Mouse (Mus musculus): ENCODE results near the gene Cfl2. TPM values are rescaled to one million over a fixed set of nuclear protein-coding genes. Genes with fewer than 3 reads are reported as not detected.
"Not testable (repeated sequence)": the region's sequence is repeated elsewhere in the genome, so short reads cannot be mapped to it uniquely, and the experiment has no call there.

The Cfl2 gene
- polyA plus RNA-seq, 1 experiment from 2014 or later: 298 TPM

DNA sequence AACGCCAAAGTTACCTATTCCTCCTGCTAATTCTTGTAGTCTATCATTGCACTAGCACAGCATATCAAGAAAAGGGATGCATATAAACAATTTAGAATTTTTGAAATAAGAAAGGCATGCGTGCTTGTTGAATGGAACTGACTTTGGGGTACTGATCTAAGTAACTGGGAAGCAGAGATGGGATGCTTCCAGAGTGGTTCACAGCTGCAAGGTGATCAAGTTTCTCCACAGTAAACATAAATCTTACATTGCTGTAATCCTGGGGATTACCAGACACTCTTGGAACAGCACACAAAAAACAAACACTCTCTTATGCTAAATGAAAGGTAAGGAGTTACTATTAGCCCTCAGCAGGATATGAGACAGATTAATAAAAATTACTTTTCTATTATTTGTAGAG, 12.1 kb downstream of the Cfl2 start:
- WGBS: 92% methylated on average over 2 of the region's 2 CpGs
- Histone ChIP-seq H3K9me3 (no peaks in the 10 kb centered on the region), H3K27me3 (no peaks in the 10 kb centered on the region), H3K36me3 (0 out of 2 replicates have a peak, but pooled peaks cover 5% of the 10 kb centered on the region), H3K4me3 (no peak overlapping the region), H3K27ac (replicated peaks) (no peak overlapping the region), H3K9ac (no peak overlapping the region), H3K4me2 (no peak overlapping the region), H3K4me1 (replicated peaks) (no peaks in the 10 kb centered on the region)
- no peak for ATAC-seq (ENCODE audit: low FRiP score, low read depth)

DNA sequence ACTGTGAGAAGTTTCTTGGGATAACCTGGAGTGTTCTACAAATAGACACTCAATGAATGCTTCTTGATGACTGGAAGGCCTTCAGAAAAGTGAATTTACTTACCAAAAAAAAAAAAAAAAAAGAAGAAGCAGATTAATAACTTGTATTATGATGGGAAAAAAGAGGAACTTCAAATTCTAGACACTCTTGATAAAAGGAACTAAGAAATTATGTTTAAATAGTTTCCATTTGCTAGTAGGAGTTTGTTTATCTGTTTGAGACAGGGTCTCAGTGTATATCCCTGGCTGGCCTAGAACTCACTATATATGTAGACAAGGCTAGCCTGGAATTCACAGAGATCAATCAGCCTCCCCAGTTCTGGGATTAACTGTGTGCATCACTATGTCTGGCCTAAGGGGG, 18.3 kb downstream of the Cfl2 start:
- H3K9me3 ChIP-seq: no peaks in the 10 kb centered on the region
- no peak overlapping the region for H3K27ac ChIP-seq (replicated peaks)
- H3K36me3 ChIP-seq: no peaks in the 10 kb centered on the region
- no peak for ATAC-seq (ENCODE audit: low FRiP score, low read depth)
- no peaks in the 10 kb centered on the region for H3K4me1 ChIP-seq (replicated peaks)
- no peak overlapping the region for H3K4me2 ChIP-seq
- H3K9ac ChIP-seq: no peak overlapping the region
- H3K4me3 ChIP-seq: no peak overlapping the region
- no peaks in the 10 kb centered on the region for H3K27me3 ChIP-seq

DNA sequence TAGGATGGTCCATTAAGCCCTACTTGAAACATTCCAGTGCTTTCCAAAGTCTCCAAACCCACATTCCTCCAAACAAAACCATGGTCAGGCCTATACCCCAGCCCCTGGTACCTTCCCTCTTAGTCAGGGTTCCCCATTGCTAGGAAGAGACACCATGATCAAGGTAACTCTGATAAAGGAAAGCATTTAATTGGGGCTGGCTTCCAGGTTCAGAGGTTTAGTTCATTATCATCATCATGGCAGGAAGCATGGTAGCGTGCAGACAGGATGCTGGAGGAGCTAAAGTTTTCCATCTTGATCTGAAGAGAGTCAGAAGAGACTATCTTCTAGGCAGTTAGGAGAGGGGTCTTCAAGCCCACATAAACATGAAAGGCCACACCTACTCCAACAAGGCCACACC, 21.1 kb downstream of the Cfl2 start:
- Histone ChIP-seq H3K4me1 (replicated peaks) (no peaks in the 10 kb centered on the region), H3K4me3 (no peak overlapping the region), H3K4me2 (no peak overlapping the region), H3K27ac (replicated peaks) (no peak overlapping the region), H3K27me3 (no peaks in the 10 kb centered on the region), H3K9me3 (no peaks in the 10 kb centered on the region), H3K9ac (no peak overlapping the region), H3K36me3 (no peaks in the 10 kb centered on the region)
- no peak for ATAC-seq (ENCODE audit: low FRiP score, low read depth)
- 100% methylated on average over 1 of the region's 1 CpGs for WGBS

DNA sequence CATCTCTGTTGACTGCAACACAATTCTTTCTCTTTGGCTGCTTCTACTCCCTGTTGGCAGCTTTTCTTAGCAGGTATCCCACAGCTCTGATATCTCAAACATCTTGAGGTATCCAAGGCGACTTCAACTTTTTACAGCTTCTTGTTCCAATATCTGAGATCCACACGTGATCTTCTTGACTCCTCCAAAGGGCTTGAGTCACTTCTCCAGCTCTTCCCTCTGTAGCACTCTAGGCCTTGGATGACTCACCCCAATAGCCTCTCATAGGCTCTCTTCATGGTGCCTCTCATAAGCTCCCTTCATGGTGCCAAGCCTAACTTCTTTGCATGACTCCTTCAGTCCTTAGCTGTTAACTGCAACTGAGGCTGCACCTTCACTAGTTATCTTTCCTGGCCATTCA, 22.9 kb downstream of the Cfl2 start:
- no peak overlapping the region for H3K4me3 ChIP-seq
- H3K4me2 ChIP-seq: no peak overlapping the region
- H3K4me1 ChIP-seq (replicated peaks): peaks cover 5% of the 10 kb centered on the region; the same call in 1 of the 2 replicates
- H3K27ac ChIP-seq (replicated peaks): no peak overlapping the region
- ATAC-seq (ENCODE audit: low FRiP score, low read depth): no peak
- H3K9ac ChIP-seq: no peak overlapping the region
- 89% methylated on average over 2 of the region's 2 CpGs for WGBS
- no peaks in the 10 kb centered on the region for H3K9me3 ChIP-seq
- no peaks in the 10 kb centered on the region for H3K27me3 ChIP-seq
- no peaks in the 10 kb centered on the region for H3K36me3 ChIP-seq

DNA sequence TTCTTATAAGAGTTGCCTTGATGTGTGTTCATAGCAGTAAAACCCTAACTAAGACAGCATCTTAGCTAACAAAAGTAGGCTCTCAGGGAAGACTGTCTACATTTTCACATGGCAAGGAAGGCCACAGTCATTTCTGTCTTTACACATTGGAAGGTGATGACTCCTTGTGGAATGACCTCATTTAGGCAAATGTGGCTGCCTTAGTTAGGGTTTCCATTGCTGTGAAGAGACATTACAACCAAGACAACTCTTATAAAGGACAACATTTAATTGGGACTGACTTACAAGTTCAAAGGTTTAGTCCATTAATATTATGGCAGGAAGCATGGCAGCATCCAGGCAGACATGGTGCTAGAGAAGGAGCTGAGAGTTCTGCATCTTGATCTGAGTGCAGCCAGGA, 23.7 kb downstream of the Cfl2 start:
- no peak overlapping the region for H3K27ac ChIP-seq (replicated peaks)
- peaks cover 7% of the 10 kb centered on the region; the same call in 1 of the 2 replicates for H3K4me1 ChIP-seq (replicated peaks)
- H3K4me2 ChIP-seq: no peak overlapping the region
- no peak overlapping the region for H3K9ac ChIP-seq
- H3K36me3 ChIP-seq: no peaks in the 10 kb centered on the region
- no peaks in the 10 kb centered on the region for H3K9me3 ChIP-seq
- H3K27me3 ChIP-seq: no peaks in the 10 kb centered on the region
- H3K4me3 ChIP-seq: no peak overlapping the region
- ATAC-seq (ENCODE audit: low FRiP score, low read depth): no peak

DNA sequence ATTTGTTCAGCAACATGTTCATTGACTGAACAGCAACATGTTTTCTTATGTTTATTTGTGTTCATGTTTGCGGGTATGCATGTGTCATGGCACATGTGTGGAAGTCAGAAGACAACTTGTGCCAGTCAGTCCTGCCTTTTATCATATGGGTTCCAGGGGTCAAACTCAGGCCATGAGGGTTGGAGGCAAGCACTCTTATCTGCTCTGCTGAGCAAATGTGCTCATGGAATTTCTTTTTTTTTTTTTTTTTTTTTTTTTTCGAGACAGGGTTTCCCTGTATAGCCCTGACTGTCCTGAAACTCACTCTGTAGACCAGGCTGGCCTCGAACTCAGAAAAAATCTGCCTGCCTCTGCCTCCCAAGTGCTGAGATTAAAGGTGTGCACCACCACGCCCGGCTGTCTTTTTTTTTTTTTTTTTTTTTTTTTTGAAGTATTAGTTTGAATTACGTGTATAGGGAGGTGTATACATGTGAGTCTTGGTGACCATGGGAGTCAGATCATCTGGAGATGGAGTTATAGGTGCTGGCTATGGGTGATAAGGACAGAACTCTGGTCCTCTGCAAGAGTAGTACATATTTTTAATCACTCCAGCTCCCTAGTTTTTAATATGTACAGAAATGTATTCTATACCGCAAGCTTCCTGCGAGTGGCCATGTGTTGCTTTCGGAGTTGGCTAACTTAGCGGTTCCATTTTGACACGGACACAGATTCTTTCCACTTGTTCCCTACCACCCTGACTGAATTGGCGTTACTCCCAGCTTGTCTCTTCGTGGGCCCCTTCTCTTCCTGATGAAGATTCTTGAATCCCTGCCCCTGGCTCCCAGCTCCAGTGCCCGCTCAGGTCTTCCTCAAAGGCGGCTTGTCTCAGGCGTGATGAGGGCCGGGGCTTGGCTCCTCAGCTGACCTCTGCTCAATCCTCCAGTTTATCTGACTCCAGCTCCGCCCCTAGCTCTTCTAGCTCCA, 26.8 kb downstream of the Cfl2 start:
- Histone ChIP-seq H3K4me2 (no peak overlapping the region; the same call in 1 of the 2 replicates), H3K4me1 (replicated peaks) (peaks cover 7% of the 10 kb centered on the region; the same call in 1 of the 2 replicates), H3K9me3 (no peaks in the 10 kb centered on the region), H3K27ac (replicated peaks) (no peak overlapping the region), H3K27me3 (no peaks in the 10 kb centered on the region), H3K9ac (no peak overlapping the region), H3K4me3 (no peak overlapping the region), H3K36me3 (no peaks in the 10 kb centered on the region)
- no peak for ATAC-seq (ENCODE audit: low FRiP score, low read depth)
- WGBS: 78% methylated on average over 17 of the region's 18 CpGs

DNA sequence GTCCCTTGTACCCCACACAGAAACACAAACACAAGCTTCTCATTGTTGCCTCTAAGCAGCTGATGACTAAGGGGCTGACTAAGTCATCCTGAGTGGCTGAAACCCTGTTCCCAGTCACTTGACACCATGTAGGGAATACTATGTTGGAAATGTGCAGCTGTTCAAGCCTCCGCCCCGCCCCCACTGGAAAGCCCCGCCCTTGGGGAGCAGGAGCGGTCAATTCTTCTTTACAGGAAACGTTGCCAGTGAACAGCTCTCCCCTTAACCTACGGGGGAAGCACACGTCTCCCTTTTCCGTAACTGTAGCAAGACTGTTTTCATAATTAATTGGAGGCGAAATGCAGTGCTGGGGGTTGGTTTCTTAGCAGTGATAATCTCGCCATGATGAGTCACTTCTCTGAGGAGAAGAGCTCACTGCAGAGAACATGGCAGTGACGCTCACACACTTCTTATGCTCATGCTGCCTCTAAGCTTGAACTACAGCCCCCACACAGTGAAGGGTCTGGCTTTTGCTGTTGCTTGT, 27.7 kb downstream of the Cfl2 start:
- Histone ChIP-seq H3K9ac (peak overlapping the region; percentile 27), H3K9me3 (no peaks in the 10 kb centered on the region), H3K4me2 (peak overlapping the region; percentile 48), H3K4me1 (replicated peaks) (peaks cover 7% of the 10 kb centered on the region; the same call in 1 of the 2 replicates), H3K27ac (replicated peaks) (peak overlapping the region; percentile 55), H3K27me3 (no peaks in the 10 kb centered on the region), H3K4me3 (peak overlapping the region; percentile 34), H3K36me3 (no peaks in the 10 kb centered on the region)
- ATAC-seq (ENCODE audit: low FRiP score, low read depth): peak; percentile 82
- WGBS: 14% methylated on average over 11 of the region's 11 CpGs

DNA sequence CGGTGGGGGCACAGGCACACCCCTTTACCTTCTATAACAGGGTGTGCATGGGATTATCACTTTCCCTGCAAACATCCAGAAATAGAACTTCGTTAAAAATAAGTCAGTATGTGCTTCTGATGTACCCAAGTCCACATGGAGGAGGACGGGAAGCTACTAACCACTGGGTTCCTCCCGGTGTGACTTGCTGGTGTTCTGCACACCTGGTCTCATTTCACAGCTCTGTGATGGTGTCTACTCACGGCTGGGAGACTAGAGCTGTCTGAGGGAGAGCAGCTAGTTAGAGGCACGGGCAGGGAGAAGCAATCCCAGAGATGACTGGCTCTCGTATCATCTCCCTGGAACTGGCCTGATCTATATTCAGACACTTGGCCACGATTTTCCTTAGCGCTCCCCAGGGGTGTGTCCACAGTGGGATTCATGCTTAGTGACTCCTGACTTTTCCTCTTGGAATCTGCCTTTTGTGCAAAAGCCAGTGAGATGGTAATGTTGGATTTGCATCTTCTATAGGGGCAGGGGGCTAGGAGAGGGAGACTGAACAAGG, 28.7 kb downstream of the Cfl2 start:
- no peaks in the 10 kb centered on the region for H3K27me3 ChIP-seq

DNA sequence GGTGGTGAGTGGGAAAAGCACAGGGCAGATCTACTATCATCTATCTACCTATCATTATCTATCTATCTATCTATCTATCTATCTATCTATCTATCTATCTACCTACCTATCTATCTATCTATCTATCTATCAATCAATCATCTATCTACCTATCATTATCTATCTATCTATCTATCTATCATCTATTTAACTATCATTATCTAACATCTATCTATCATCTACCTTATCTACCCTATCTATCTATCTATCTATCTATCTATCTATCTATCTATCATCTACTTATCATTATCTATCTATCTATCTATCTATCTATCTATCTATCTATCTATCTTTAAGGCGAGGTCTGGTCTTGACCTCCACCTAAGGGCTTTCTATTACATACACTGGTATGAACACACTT, 30.8 kb downstream of the Cfl2 start:
- not testable (repeated sequence) for H3K36me3 ChIP-seq; H3K4me1 ChIP-seq (replicated peaks); H3K9me3 ChIP-seq; H3K4me2 ChIP-seq; H3K27ac ChIP-seq (replicated peaks); H3K27me3 ChIP-seq; H3K9ac ChIP-seq; H3K4me3 ChIP-seq; ATAC-seq (ENCODE audit: low FRiP score, low read depth)
- WGBS: 81% methylated on average over 1 of the region's 1 CpGs

More for the DNA sequence above, 28.7 kb downstream of the Cfl2 start:
- H3K4me1 ChIP-seq (replicated peaks): peaks cover 7% of the 10 kb centered on the region; the same call in 1 of the 2 replicates
- no peaks in the 10 kb centered on the region for H3K9me3 ChIP-seq
- no peak overlapping the region for H3K9ac ChIP-seq
- no peak overlapping the region for H3K4me3 ChIP-seq
- H3K27ac ChIP-seq (replicated peaks): no peak overlapping the region
- no peaks in the 10 kb centered on the region for H3K36me3 ChIP-seq
- H3K4me2 ChIP-seq: no peak overlapping the region
- WGBS: 64% methylated on average over 9 of the region's 9 CpGs
- no peak for ATAC-seq (ENCODE audit: low FRiP score, low read depth)

DNA sequence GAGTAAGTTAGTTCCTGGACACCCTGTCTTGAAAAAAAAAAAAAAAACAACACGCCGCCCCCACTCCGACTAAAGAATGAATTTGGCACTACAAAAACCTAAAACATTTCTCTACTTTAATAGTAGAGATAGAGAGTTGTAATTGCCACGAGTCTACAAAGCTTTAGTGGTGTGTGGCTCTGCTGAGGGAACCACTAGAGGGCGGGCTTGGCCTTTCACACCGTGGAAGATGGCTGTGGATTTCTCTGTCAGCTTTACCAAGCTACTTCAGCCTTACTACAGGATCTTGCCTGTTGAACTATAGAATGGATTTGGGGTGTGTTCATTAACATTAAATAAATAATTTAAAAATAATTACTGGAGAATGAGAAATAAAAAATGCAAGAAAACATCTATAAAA, 32.1 kb downstream of the Cfl2 start:
- no peak overlapping the region for H3K4me2 ChIP-seq
- WGBS: 13% methylated on average over 6 of the region's 6 CpGs
- peak; percentile 86; the same call in 1 of the 2 replicates for ATAC-seq (ENCODE audit: low FRiP score, low read depth)
- no peaks in the 10 kb centered on the region for H3K9me3 ChIP-seq
- no peaks in the 10 kb centered on the region for H3K36me3 ChIP-seq
- no peak overlapping the region for H3K9ac ChIP-seq
- peaks cover 7% of the 10 kb centered on the region; the same call in 1 of the 2 replicates for H3K4me1 ChIP-seq (replicated peaks)
- no peak overlapping the region for H3K27ac ChIP-seq (replicated peaks)
- H3K4me3 ChIP-seq: no peak overlapping the region
- no peaks in the 10 kb centered on the region for H3K27me3 ChIP-seq

DNA sequence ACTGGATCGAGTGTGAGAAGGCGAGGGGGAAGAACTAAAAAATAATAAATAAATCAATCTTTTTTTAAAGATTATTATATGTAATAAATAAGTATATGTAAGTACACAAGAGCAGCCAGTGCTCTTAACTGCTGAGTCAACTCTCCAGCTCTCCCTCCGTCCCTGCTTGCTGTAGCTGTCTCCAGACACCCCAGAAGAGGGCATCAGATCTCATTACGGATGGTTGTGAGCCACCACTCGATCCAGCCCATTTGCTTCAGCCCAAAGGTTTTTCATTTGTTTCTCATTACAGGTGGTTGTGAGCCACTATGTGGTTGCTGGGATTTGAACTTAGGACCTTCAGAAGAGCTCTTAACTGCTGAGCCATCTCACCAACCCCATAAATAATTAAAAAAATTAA, 32.8 kb downstream of the Cfl2 start:
- Histone ChIP-seq H3K9me3 (no peaks in the 10 kb centered on the region), H3K27me3 (no peaks in the 10 kb centered on the region), H3K36me3 (no peaks in the 10 kb centered on the region), H3K9ac (no peak overlapping the region), H3K4me1 (replicated peaks) (peaks cover 3% of the 10 kb centered on the region; the same call in 1 of the 2 replicates), H3K4me3 (no peak overlapping the region), H3K4me2 (no peak overlapping the region), H3K27ac (replicated peaks) (no peak overlapping the region)
- no peak for ATAC-seq (ENCODE audit: low FRiP score, low read depth)
- WGBS: 57% methylated on average over 5 of the region's 5 CpGs

DNA sequence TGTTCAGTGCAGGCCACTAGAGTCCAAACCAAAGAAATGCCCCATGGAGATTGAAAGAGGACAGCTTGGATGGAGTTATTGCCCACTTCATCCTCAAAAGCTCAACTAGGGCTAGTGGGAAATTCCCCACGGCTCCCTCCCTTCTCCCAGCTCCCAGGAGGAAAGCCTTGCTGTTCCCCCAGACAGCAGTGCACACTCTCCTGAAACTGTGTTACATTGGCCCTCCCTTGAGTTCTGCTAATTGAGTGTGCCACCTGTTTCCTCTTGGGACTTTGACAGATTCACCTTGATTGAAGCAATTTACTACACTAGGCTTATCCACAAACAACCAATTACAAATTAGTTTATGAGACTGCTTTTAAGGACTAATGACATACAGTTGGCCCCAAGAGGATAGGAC, 34.6 kb downstream of the Cfl2 start:
- H3K4me1 ChIP-seq (replicated peaks): no peaks in the 10 kb centered on the region
- no peak overlapping the region for H3K4me3 ChIP-seq
- H3K9ac ChIP-seq: no peak overlapping the region
- no peak overlapping the region for H3K4me2 ChIP-seq
- no peaks in the 10 kb centered on the region for H3K9me3 ChIP-seq
- H3K27ac ChIP-seq (replicated peaks): no peak overlapping the region
- no peaks in the 10 kb centered on the region for H3K27me3 ChIP-seq
- 81% methylated on average over 1 of the region's 1 CpGs for WGBS
- no peak for ATAC-seq (ENCODE audit: low FRiP score, low read depth)
- no peaks in the 10 kb centered on the region for H3K36me3 ChIP-seq
